Mouse (Mus musculus) T-cell, adult 2 months (primary cell): Measurements from ENCODE around the gene Zbed5.
A peak's percentile ranks its signal among the peaks of the same experiment; 100 is the strongest.
"Not testable (repeated sequence)": the region's sequence is repeated elsewhere in the genome, so short reads cannot be mapped to it uniquely, and the experiment has no call there.

Source experiments
- DNase-seq: peaks from one replicate; pipeline ENCODE4 v3.0.0; 2022; ENCODE audit warnings: low spot score

Gene Zbed5

GRCm38 (mm10) chr5:129908242-129908965, 12.9 kb downstream of the Zbed5 start, which contains the start of gene Nupr1l:
Gene Nupr1l (plus strand): TSS chr5:129908540.
- DNase-seq = peak; percentile 38

GRCm38 (mm10) chr5:129909147-129909546, 13.6 kb downstream of the Zbed5 start:
- DNase-seq = no peak

GRCm38 (mm10) chr5:129909591-129909990, 14.1 kb downstream of the Zbed5 start:
- no peak for DNase-seq

GRCm38 (mm10) chr5:129914024-129914423, 18.5 kb downstream of the Zbed5 start:
- DNase-seq = peak; percentile 38

GRCm38 (mm10) chr5:129915491-129915890, 20.0 kb downstream of the Zbed5 start:
- DNase-seq = not testable (repeated sequence)

DNA sequence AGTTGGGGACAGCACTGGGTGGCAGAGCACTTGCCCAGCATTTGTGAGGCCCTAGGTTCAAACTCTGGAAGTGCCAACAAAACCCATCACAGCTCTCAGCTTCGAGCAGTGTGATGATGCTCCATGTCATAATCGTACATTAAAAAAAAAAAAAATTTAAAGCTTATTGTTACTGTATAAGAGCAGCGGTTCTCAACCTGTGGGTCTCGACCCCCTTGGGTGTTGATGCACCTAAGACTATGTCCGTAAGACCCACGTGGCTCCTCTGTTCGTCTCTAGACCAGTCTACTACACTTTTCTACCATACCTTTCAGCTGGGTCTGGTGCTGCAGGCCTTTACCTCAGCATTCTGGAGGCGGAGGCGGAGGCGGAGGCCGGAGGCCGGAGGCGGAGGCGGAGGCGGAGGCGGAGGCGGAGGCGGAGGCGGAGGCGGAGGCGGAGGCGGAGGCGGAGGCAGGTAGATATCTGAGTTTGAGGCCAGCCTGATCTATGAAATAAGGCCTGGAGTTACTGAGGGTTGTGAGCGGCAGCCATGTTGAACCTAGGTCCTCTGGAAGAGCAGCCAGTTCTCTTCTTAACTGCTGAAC, 22.6 kb downstream of the Zbed5 start:
- no peak for DNase-seq

GRCm38 (mm10) chr5:129918752-129919151, 23.2 kb downstream of the Zbed5 start:
- no peak for DNase-seq

- DNase-seq = no peak
Measured at GRCm38 (mm10) chr5:129919320-129919719, 23.8 kb downstream of the Zbed5 start.

- DNase-seq = no peak
Measured at GRCm38 (mm10) chr5:129921972-129922371, 26.4 kb downstream of the Zbed5 start.

- DNase-seq = no peak
Measured at GRCm38 (mm10) chr5:129924820-129925452, 29.4 kb downstream of the Zbed5 start.

- no peak for DNase-seq
Measured at GRCm38 (mm10) chr5:129925933-129926332, 30.4 kb downstream of the Zbed5 start.

DNA sequence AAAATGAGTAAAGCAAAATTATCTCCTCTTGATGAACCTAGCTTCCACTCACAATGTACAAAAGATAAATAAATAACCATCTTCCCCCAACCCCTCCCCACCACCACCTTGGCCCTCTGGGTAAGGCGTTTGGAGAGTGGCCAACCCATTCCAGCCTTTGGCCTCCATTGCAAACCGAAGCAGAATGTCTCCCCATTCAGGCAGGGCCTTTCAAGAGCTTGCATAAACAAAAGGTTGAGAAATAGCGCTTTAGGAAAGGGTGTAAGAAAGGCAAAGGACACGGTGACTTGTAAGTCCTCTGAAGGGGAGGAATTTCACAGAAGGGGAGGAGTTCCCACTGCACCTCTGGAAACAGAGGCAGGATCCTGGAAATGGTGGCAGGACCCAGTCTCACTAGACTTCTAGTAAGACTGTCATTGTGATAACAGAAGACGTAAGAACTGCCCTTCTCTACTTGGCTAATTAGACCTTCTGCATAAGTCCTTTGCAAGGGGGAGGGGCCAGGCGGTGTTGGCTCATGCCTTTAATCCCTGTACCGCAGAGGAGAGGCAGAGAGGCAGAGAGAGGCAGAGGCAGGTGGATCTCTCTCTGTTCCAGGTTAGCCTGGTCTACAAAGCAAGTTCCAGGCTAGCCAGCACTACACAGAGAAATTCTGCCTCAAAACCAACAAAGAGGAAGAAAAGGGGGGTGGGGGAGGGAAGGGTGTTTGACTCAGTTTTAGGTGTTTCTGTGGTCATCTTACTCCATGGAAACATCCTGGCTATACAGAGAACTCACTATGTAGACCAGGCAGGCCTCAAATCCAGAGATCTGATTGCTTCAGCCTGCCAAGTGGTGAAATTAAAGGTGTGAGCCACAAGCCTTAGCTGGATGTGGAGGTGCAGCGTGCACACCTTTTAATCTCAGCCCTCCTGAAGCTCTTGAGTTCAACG, 34.7 kb downstream of the Zbed5 start:
- no peak for DNase-seq

- no peak for DNase-seq
Measured at GRCm38 (mm10) chr5:129936941-129937340, 41.4 kb downstream of the Zbed5 start.

- DNase-seq = no peak
Measured at GRCm38 (mm10) chr5:129940281-129940680, 44.8 kb downstream of the Zbed5 start.

DNA sequence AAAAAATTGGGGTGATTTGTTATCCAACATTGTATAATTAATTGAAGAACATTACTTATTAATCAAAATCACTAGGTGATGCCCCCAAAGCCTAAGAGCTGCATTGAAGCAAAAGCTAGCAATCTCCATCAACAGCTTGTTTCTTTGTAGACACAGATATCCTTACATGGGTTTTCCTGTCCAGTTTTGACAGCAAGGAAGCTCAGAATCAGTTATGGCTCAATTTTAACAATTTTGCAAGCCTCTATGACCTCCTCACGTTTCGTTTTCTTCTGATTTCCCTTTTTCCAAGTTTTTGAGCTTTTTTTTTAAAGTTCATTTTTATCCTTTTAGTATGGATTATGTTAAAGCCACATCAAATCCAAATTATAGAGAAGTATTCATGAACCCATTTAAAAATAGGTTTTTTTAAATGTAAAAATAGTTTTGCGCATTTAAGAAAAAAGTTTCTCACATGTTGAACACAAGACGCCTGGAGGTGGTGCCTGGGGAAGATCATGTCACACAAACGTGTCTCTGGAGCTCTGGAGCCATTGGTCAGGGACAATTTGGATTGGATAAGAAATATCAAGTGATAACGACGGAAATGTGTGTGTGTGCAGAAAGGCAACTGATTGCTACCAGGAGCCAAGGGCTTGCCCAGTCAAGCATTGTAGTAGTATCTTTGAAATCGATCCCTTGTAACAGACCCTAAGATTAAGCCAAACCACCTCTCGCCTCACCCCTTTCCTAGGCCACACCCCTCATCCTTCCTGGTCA, 45.4 kb downstream of the Zbed5 start:
- no peak for DNase-seq

GRCm38 (mm10) chr5:129941495-129942045, 46.0 kb downstream of the Zbed5 start, which contains the start of gene Vkorc1l1:
Gene Vkorc1l1 (plus strand): TSS chr5:129941970.
- DNase-seq = peak; percentile 98

- peak; percentile 30 for DNase-seq
Measured at GRCm38 (mm10) chr5:129942073-129942939, 46.8 kb downstream of the Zbed5 start.

GRCm38 (mm10) chr5:129943402-129943801, 47.9 kb downstream of the Zbed5 start:
- DNase-seq = no peak

DNA sequence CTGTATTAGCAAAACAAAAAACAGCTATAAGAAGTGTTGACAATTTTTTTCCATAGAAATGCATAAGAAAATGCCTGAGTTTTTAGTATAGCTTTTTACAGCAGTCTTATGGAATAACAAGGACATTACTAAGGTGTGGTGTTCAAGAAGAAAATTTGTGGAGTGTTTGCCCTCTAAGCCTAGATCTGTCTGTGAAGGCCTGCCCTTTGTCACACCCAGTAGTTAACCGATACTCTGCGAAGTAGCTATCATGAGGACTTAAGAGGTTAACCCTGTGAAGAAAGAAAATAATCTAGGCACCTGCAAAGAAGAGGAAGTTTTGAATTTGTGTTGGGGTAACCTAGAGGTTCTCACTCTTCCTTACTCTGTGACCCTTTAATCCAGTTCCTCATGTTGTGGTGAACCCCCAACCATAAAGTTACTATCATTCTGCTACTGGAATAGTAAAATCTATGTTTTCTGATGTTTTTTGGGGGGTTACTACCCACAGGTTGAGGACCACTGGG, 52.1 kb downstream of the Zbed5 start:
- DNase-seq = no peak

DNA sequence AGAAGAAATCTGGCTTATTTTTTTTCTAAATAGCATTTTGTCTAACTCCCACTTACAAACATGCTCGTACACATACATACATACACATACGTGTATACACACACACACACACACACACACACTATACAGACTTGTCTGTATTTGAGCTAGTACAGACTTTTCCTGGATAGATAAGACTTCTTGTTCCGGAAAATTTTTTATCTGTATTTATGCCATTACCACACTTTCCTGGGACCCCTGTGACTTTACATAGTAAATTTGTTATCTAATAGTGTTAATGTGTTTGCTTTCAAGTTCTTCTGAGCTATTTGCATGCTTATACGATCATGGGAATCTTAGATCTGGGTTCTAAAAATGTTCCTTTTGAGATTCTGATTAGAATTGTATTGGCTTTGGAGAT, 56.6 kb downstream of the Zbed5 start:
- DNase-seq = no peak
